Mouse (Mus musculus): ENCODE data around the gene Bmx.

DNA sequence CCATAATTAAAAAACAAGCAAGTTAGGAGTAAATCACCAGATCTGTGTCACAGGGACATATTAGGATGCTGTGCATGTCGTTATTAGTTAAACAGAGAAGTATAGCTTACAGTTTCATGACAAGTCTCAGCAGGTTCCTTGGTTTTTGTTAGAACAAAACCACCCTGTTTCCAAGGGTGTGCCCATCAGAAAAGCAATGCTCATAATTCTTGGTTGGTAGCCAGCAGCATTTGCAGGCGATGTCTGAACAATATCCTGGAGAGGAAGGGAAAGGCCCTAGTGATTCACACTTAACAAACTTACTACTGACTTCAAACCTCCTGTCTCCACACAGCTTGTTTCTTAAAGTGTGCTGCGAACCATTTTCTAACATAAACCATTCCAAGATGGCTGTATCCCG lies 25.8 kb upstream of the Bmx start:
- TF ChIP-seq MYC (IDR thresholded peaks at IDR 0.05; ENCODE audit: low read depth, low read length) = no peak
- TF ChIP-seq SIN3A (IDR thresholded peaks at IDR 0.05; ENCODE audit: low read length) = no peak
- TF ChIP-seq CTCF (IDR thresholded peaks at IDR 0.05 in 2 of 3, conservative IDR thresholded peaks at IDR 0.05 in 1 of 3; ENCODE audit: control insufficient read depth in 1 of 3, insufficient read depth in 1 of 3, low read depth in 2 of 3, low read length in 3 of 3, poor library complexity in 1 of 3, severe bottlenecking in 1 of 3) = no peak
- no peak for TF ChIP-seq UBTF (IDR thresholded peaks at IDR 0.05; ENCODE audit: borderline replicate concordance, insufficient read depth, low read depth, low read length)
- TF ChIP-seq POLR2A (IDR thresholded peaks at IDR 0.05; ENCODE audit: control insufficient read depth in 1 of 2, insufficient read depth in 1 of 2, low read depth in 1 of 2, low read length in 2 of 2, poor library complexity in 1 of 2) = no peak
- no peak for TF ChIP-seq USF1 (IDR thresholded peaks at IDR 0.05; ENCODE audit: low read depth, low read length)
- TF ChIP-seq RAD21 (IDR thresholded peaks at IDR 0.05; ENCODE audit: low read depth, low read length) = no peak
- no peak for TF ChIP-seq EP300 (IDR thresholded peaks at IDR 0.05; ENCODE audit: low read depth in 1 of 2, low read length in 2 of 2)
- no peak for TF ChIP-seq E2F4 (IDR thresholded peaks at IDR 0.05; ENCODE audit: borderline replicate concordance, low read depth, low read length)
- TF ChIP-seq HCFC1 (IDR thresholded peaks at IDR 0.05; ENCODE audit: low read depth, low read length) = no peak
- no peak for TF ChIP-seq MAX (IDR thresholded peaks at IDR 0.05; ENCODE audit: low read length)
- TF ChIP-seq KAT2A (conservative IDR thresholded peaks at IDR 0.05; ENCODE audit: low read depth, low read length) = no peak
- no peak for TF ChIP-seq ZKSCAN1 (IDR thresholded peaks at IDR 0.05; ENCODE audit: low read depth, low read length)
